Mouse (Mus musculus) thymus, postnatal 4 days (tissue): ENCODE data around the gene Dupd1.
"Not testable (repeated sequence)": the region's sequence is repeated elsewhere in the genome, so short reads cannot be mapped to it uniquely, and the experiment has no call there.

Experiments used
- DNase-seq: peaks from one replicate; pipeline ENCODE4 v3.0.0; 2021

Gene Dupd1

DNA sequence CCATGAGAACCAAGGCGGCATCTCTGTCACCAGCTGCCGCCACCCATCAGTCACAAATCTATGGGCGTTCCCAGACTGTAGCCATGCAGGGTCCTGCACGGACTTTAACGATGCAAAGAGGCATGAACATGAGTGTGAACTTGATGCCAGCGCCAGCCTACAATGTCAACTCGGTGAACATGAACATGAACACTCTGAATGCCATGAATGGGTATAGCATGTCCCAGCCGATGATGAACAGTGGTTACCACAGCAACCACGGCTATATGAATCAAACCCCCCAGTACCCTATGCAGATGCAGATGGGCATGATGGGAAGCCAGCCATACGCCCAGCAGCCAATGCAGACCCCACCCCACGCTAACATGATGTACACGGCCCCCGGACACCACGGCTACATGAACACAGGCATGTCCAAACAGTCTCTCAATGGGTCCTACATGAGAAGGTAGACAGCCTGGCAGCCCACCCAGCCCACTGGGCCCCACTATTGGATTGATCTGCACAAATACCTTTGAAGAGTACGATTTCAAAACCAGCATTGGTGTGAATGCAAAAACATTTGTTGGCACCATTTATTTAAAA, 43.9 kb downstream of the Dupd1 start:
- DNase-seq, result not testable (repeated sequence)

DNA sequence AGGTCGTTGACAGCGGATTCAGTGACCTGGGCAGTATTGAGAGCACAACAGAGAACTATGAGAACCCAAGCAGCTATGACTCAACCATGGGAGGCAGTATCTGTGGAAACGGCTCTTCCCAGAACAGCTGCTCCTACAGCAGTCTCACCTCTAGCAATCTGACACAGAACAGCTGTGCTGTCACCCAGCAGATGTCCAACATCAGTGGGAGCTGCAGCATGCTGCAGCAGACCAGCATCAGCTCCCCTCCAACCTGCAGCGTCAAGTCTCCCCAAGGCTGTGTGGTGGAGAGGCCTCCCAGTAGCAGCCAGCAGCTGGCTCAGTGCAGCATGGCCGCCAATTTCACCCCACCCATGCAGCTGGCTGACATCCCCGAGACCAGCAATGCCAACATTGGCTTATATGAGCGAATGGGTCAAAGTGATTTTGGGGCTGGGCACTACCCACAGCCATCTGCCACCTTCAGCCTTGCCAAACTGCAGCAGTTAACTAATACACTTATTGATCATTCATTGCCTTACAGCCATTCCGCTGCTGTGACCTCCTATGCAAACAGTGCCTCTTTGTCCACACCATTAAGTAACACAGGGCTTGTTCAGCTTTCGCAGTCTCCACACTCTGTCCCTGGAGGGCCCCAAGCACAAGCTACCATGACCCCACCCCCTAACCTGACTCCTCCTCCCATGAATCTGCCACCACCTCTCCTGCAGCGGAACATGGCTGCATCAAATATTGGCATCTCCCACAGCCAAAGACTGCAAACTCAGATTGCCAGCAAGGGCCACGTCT, 44.5 kb downstream of the Dupd1 start:
- DNase-seq, result no peak

DNA sequence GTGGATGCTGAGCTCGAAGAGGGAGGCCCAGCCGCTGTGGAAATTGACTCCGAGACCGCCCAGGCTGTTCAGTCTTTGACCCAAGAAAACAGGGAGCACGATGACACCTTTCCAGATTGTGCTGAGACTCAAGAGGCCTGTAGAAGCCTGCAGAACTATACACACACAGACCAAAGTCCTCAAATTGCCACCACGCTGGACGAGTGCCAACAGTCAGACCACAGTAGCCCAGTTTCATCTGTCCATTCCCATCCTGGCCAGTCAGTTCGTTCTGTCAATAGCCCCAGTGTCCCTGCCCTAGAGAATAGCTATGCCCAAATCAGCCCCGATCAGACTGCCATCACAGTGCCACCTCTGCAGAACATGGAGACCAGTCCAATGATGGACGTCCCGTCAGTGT, 45.2 kb downstream of the Dupd1 start:
- DNase-seq, result no peak

DNA sequence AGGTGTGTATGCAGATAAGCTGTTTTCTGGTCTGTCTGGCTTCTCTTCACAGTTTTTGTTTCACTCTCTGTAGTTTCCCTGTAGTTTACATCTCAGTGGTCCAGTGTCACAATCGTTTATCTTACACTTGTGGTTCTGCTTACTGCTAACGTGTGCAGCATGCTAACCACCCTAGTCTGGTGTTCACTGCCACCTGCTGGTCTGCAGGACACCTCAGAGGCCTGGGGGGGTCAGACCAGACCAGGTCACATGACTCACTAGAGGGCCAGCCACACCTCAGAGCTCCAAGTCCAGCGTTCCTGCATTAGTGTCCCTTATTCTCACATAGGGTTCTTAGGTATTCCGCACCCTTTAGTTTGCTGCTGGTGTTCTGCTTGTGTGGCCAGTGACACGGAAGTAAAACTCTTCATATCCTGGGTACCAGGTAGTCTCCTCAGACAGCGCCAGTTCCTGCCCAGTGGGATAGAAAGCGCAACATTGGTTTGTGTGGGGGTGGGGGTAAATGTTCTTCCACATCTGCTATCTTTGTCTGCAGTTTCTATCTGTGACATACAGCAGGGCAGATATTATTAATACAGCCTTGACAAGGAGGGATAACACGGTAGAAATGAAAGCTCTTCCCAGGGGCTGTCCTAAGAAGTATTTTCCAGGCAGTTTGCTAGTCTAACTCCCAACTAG, 51.8 kb downstream of the Dupd1 start:
- no peak for DNase-seq

DNA sequence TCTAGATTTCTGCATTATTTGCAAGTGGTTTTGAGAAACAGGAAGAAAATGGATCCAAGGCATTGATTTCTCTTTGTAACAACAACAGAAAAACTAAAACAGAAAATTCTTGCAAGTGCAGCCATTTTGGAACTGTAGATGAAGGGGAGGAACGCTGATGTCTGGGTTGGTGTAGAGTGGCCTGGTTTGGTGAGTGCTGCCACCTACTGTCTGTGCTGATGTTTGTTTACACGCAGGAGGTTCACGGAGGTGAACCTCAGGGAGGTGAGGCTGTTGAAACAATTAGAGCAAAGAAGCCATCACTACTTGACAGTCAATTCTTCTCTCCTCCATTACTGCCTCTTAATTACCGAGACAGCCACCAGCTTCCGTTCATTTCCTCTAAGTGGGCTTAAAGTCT, 54.7 kb downstream of the Dupd1 start:
- DNase-seq, result peak; percentile 85

DNA sequence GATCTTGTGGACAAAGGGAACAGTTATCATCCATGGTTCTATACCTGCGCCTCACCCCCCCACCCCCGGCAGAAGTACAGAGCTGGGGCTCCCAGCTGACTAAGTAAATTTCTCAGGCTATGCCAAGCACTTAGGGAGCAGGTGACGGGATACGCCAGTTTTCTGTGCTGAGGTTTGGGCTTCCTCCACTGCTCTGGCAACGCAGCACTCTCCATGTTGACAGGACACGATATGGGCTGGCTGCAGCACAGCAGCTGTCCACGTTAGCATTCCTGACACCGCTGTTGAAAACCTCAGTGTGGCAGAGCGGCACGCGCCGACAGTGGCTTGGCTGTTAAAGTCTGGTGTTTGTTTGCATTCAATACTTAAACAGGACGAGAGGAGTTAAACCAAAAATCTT, 55.2 kb downstream of the Dupd1 start:
- no peak for DNase-seq

DNA sequence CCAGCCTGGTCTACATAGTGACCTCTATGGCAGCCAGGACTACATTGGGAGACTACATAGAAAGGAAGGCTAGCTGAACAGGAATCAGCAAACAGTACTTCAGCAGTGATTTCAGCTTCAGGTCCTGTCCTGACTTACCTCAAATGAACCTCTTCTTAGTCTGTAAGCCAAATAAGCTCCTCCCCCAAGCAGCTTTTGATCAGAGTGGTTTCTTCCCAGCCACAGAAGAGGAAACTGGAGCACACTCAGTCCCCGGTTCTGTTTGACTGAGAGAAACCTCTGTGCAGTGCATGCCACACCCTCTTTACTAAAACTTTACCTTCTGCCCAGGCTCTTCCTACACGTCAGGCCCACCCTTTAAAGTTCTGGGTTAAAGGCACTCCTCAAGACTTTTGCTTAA, 60.6 kb downstream of the Dupd1 start:
- no peak for DNase-seq

DNA sequence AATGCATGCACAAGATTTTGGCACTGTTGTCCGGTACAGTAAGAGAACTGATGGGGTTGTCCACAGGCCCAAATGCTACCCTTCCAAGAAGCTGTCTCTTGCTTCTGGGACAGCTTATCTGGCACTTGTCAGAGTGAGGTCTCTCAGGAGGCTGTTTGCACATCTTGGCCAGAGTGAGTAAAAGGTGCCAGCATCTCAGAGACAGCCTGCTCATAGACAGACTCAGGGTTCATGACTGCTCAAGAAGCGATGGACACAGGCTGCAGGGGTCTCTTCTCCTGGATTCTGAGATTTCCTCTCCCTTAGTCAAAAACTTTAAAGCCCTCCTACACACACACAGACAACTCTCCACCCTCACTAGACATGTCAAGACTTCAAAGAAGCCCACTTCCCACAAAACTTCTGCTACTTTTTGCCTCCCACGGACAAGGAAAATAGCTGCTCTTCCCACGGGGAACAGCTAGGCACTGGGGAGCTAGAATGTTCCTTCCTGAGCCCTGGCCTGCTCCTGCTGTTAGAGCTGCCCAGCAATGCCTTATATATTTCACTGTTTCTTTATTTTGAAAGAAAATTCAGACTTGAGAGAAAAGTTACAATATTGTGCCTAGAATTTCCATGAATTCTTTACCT, 73.5 kb downstream of the Dupd1 start:
- no peak for DNase-seq

DNA sequence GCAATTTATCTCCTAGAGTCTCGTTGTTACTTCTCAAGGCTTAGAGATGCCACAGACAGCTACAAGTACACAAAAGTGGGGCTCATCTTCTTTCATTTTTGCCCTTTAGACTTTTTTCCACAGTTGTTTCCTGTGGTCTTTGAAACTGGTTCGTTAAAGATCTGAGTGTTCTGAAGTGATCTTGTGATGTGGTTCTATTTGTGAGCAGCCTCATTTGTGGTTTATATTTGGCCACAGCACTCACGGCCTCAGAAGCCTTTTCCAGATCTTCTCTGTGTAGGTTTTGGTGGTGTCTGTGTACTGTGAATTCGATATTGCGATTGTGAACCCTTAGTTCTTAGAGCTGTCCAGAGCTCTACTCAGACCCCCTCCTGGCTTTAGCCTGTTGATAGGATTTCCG, 77.8 kb downstream of the Dupd1 start:
- DNase-seq, result no peak

DNA sequence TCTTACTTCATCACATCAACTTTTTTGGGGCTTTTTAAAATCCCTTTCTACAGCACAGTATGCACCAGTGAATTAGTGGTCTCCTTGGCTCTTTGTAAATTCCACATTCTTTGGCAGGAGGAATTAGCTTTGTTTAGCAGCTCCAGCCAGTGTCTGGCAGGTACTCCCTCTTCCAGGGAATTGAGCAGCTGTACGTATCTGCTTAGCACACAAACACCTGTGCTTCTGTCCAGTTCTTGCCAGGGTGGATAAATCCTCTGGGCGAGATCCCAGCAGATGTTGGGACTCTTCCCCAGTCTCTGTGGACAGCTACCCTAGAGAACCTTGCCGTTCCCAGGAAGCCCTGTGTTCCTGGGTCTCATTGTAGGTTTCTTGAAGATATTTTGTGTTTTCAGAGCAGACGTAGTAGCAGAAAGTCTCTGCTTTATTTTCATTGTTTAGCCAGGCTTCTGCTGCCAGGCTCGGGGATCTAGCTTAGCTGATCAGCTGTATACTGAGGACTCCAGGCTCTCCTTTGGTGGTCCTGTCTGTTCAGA, 82.6 kb downstream of the Dupd1 start:
- DNase-seq, result no peak
